Mouse (Mus musculus) liver, adult (tissue): ENCODE data around the gene Dmbx1.

Source experiments
- GATA4 ChIP-seq: IDR thresholded peaks from 2 replicates; pipeline ENCODE4 v1.6.1; 2014; ENCODE audit warnings: mild to moderate bottlenecking, low read length; ENCODE audit not compliant: insufficient replicate concordance

The Dmbx1 gene

DNA sequence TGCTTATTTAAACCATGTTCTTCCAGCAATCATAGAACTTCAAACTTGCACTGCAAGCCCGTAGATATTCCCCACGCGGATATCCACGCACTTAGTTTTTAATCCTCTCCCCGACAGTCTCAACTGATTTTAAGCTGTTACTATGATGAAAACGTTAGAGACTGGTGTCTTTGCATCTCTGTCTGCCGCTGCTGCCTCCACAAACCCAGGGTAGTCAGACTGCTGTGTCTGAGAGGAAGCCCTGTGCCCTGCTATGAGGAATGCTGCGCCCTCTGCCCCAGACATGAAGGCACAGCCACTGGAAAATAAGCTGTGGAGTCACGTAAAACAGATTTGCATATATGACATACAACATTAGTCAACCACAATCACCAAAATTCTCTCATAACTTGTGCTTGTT is 60.9 kb downstream of the Dmbx1 start:
- TF ChIP-seq GATA4 = no peak

GRCm38 (mm10) chr4:115878216-115878678 is 61.5 kb downstream of the Dmbx1 start:
- TF ChIP-seq GATA4 = no peak

DNA sequence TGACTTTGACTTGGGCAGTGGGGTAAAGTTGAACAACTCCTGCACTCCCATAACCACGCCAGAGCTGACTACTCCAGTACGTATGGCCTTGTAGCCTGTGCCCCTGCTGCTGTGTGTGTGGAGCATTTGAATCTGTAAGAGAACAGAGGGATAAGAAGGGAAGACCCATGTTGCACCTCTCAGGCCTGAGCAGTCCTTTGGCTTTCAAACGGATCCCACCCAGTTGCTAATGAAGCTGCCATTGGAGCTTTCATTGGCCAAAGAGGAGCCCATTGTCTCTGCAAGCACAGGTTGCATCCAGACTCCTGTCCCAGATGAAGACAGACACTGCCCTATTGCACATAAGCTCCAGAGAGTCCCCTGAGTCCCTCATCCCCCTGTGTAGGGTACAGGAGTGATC is 66.5 kb downstream of the Dmbx1 start:
- TF ChIP-seq GATA4 = no peak

DNA sequence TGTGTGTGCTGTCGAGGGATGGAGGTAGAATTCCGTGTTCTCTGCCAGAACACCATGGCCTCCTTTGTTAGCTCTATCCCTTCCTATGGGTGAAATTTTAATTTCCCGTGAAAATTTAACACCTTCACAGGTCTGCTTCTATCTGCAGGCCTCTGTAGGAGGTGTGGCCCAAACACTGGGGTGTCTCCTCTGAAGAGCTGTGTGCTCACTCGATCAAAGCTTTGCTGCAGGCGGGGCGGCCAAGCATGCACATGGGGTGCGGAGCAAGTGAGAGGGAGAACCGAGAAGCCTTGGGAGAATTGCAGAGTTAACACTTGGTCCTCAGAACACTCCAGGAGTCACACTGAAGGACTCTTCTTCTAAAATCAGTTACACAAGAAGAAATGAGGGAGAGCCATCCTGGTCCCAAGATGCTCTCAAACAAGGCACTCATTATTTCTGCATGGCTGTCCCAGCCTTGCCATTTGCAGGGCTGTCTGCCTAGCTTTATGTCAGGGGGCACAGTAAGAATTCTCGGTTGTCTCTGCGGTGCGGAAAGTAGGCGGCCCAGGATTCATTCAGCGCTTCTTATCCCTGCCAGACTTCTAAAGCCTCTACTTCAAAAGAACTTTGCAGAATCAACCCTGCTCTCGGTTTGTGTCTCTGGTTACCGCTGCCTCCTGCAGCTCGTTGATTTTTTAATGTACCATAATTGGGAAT is 70.1 kb downstream of the Dmbx1 start:
- no peak for TF ChIP-seq GATA4
